Mouse (Mus musculus) heart, adult 8-10 months (tissue): ENCODE data around the gene Cnot6l. TPM values are rescaled to one million over a fixed set of nuclear protein-coding genes. Genes with fewer than 3 reads are reported as not detected.

Experiments
- DNase-seq: peaks from one replicate; pipeline ENCODE4 v3.0.0; 2022; ENCODE audit warnings: low spot score
- total RNA-seq, 4 experiments: library from RNA; stranded (reverse); gene quantifications; 2 replicates each; pipeline ENCODE4 v1.2.4; 2022

Gene Cnot6l
- total RNA-seq, 4 experiments from 2014 or later: 47.5 to 56.6 (median 55.9) TPM

GRCm38 (mm10) chr5:96161578-96162398, 2.2 kb downstream of the Cnot6l start:
- DNase-seq: peak; percentile 40

GRCm38 (mm10) chr5:96161263-96161577, 2.8 kb downstream of the Cnot6l start:
- no peak for DNase-seq

GRCm38 (mm10) chr5:96160467-96161262, 3.3 kb downstream of the Cnot6l start:
- peak; percentile 62 for DNase-seq

GRCm38 (mm10) chr5:96142351-96142750, 21.6 kb downstream of the Cnot6l start:
- no peak for DNase-seq

GRCm38 (mm10) chr5:96130683-96131082, 33.3 kb downstream of the Cnot6l start:
- no peak for DNase-seq

- DNase-seq: no peak
Observed at GRCm38 (mm10) chr5:96126856-96127255, 37.1 kb downstream of the Cnot6l start.

GRCm38 (mm10) chr5:96114943-96115342, 49.0 kb downstream of the Cnot6l start:
- no peak for DNase-seq

GRCm38 (mm10) chr5:96104644-96105043, 59.3 kb downstream of the Cnot6l start:
- no peak for DNase-seq

- DNase-seq: no peak
Observed at GRCm38 (mm10) chr5:96091468-96091867, 72.5 kb downstream of the Cnot6l start.

- DNase-seq: no peak
Observed at GRCm38 (mm10) chr5:96085324-96085723, 78.6 kb downstream of the Cnot6l start.

GRCm38 (mm10) chr5:96079026-96079425, 84.9 kb downstream of the Cnot6l start:
- no peak for DNase-seq

- DNase-seq: no peak
Observed at GRCm38 (mm10) chr5:96065591-96065990, 98.4 kb downstream of the Cnot6l start.

- no peak for DNase-seq
Observed at GRCm38 (mm10) chr5:96042492-96042891, 121.5 kb downstream of the Cnot6l start.

GRCm38 (mm10) chr5:96041507-96042104, 122.4 kb downstream of the Cnot6l start:
- DNase-seq: no peak

- DNase-seq: no peak
Observed at GRCm38 (mm10) chr5:96039188-96039840, 124.7 kb downstream of the Cnot6l start.

GRCm38 (mm10) chr5:96037684-96038121, 126.3 kb downstream of the Cnot6l start:
- no peak for DNase-seq

GRCm38 (mm10) chr5:96036125-96036672, 127.8 kb downstream of the Cnot6l start:
- no peak for DNase-seq

GRCm38 (mm10) chr5:96034101-96034500, 129.9 kb downstream of the Cnot6l start:
- DNase-seq: no peak

- DNase-seq: no peak
Observed at GRCm38 (mm10) chr5:96029821-96030220, 134.2 kb downstream of the Cnot6l start.
